Mouse (Mus musculus) heart, embryonic 11.5 days (tissue): ENCODE data around the gene Tanc1. TPM values are rescaled to one million over a fixed set of nuclear protein-coding genes. Genes with fewer than 3 reads are reported as not detected.

Experiments
- ATAC-seq: fragments of 200-750 bp; cut with Nextera tagmentation; replicated peaks from 2 replicates; pipeline ENCODE4 v1.8.0; 2017; ENCODE audit warnings: moderate library complexity; ENCODE audit not compliant: insufficient number of reproducible peaks, low FRiP score, low TSS enrichment
- H3K27ac ChIP-seq: fragments of 300-500 bp; sonication (generic); 2 replicates; pipeline ENCODE4 v1.5.1; 2014; ENCODE audit warnings: mild to moderate bottlenecking, low read depth, low read length
- H3K27me3 ChIP-seq: fragments of 300-500 bp; sonication (generic); 2 replicates; pipeline ENCODE4 v1.6.1; 2014; ENCODE audit warnings: mild to moderate bottlenecking, low read length, mixed read lengths; ENCODE audit not compliant: control insufficient read depth, insufficient read depth
- H3K36me3 ChIP-seq: fragments of 300-500 bp; sonication (generic); 2 replicates; pipeline ENCODE4 v1.6.1; 2014; ENCODE audit warnings: mild to moderate bottlenecking, low read length, moderate library complexity, mixed read lengths; ENCODE audit not compliant: control insufficient read depth, insufficient read depth
- H3K4me1 ChIP-seq: fragments of 300-500 bp; sonication (generic); 2 replicates; pipeline ENCODE4 v1.6.1; 2014; ENCODE audit warnings: low read length; ENCODE audit not compliant: control insufficient read depth, insufficient read depth
- H3K4me2 ChIP-seq: fragments of 300-500 bp; sonication (generic); 2 replicates; pipeline ENCODE4 v1.6.1; 2014; ENCODE audit warnings: mild to moderate bottlenecking, moderate library complexity
- H3K4me3 ChIP-seq: fragments of 300-500 bp; sonication (generic); 2 replicates; pipeline ENCODE4 v1.5.1; 2014; ENCODE audit warnings: low read depth, low read length
- H3K9ac ChIP-seq: fragments of 300-500 bp; sonication (generic); 2 replicates; pipeline ENCODE4 v1.6.1; 2014; ENCODE audit warnings: mild to moderate bottlenecking, low read depth, low read length, moderate library complexity
- H3K9me3 ChIP-seq: fragments of 300-500 bp; sonication (generic); replicated peaks from 2 replicates; pipeline ENCODE4 v1.6.1; 2016; ENCODE audit warnings: low read length; ENCODE audit not compliant: control insufficient read depth
- WGBS: fragments of 180-500 bp; shearing (Covaris S2); extraction: QIAGEN DNeasy Blood & Tissue Kit; methylation state at CpG from one replicate; pipeline ENCODE4 v1.1.7; 2014; ENCODE audit not compliant: insufficient replicate concordance; 5-methylcytosine and 5-hydroxymethylcytosine counted together
- polyA plus RNA-seq: library from polyadenylated mRNA; unstranded; fragments of >200 nt; fragmentation: Nextera tagmentation; extraction: Ambion mirVana; gene quantifications from 2 replicates; pipeline ENCODE4 v1.2.1, GENCODE M21; 2014

Tanc1 gene
- polyA plus RNA-seq, 1 experiment from 2014 or later, result 26.0 TPM

GRCm38 (mm10) chr2:59688261-59689104 lies 76.6 kb downstream of the Tanc1 start:
- Histone ChIP-seq H3K4me1 (peaks cover 34% of the 10 kb centered on the region), H3K9me3 (no peaks in the 10 kb centered on the region), H3K27ac (no peak overlapping the region)

GRCm38 (mm10) chr2:59691112-59691511 lies 79.3 kb downstream of the Tanc1 start:
- peaks cover 36% of the 10 kb centered on the region for H3K4me1 ChIP-seq
- 19% methylated on average over 4 of the region's 4 CpGs for WGBS
- H3K4me3 ChIP-seq, result no peak overlapping the region
- H3K9me3 ChIP-seq, result no peaks in the 10 kb centered on the region
- no peaks in the 10 kb centered on the region for H3K27me3 ChIP-seq
- no peaks in the 10 kb centered on the region for H3K36me3 ChIP-seq
- H3K9ac ChIP-seq, result no peak overlapping the region
- H3K4me2 ChIP-seq, result no peak overlapping the region
- ATAC-seq, result no peak
- H3K27ac ChIP-seq, result no peak overlapping the region

More at GRCm38 (mm10) chr2:59688261-59689104, 76.6 kb downstream of the Tanc1 start:
- Histone ChIP-seq H3K9ac (no peak overlapping the region), H3K4me2 (no peak overlapping the region), H3K4me3 (no peak overlapping the region), H3K36me3 (no peaks in the 10 kb centered on the region), H3K27me3 (no peaks in the 10 kb centered on the region)
- no peak for ATAC-seq
- WGBS, result 61% methylated on average over 16 of the region's 16 CpGs

GRCm38 (mm10) chr2:59693473-59693872 lies 81.6 kb downstream of the Tanc1 start:
- Histone ChIP-seq H3K36me3 (no peaks in the 10 kb centered on the region), H3K4me3 (no peak overlapping the region), H3K27me3 (no peaks in the 10 kb centered on the region), H3K4me1 (peaks cover 50% of the 10 kb centered on the region), H3K9ac (no peak overlapping the region), H3K4me2 (no peak overlapping the region), H3K9me3 (no peaks in the 10 kb centered on the region), H3K27ac (no peak overlapping the region)
- no peak for ATAC-seq
- WGBS, result 51% methylated on average over 5 of the region's 5 CpGs

- Histone ChIP-seq H3K27me3 (no peaks in the 10 kb centered on the region), H3K4me1 (peaks cover 38% of the 10 kb centered on the region), H3K36me3 (no peaks in the 10 kb centered on the region), H3K4me3 (no peak overlapping the region), H3K9ac (no peak overlapping the region), H3K27ac (peak overlapping the region; percentile 77), H3K9me3 (no peaks in the 10 kb centered on the region), H3K4me2 (no peak overlapping the region)
- WGBS, result 80% methylated on average over 3 of the region's 3 CpGs
- ATAC-seq, result no peak
Measured at GRCm38 (mm10) chr2:59697123-59697522, 85.3 kb downstream of the Tanc1 start.

GRCm38 (mm10) chr2:59697722-59698634 lies 86.1 kb downstream of the Tanc1 start:
- Histone ChIP-seq H3K9ac (no peak overlapping the region), H3K4me3 (no peak overlapping the region), H3K4me2 (peak overlapping the region; percentile 55), H3K9me3 (no peaks in the 10 kb centered on the region), H3K36me3 (no peaks in the 10 kb centered on the region), H3K27me3 (no peaks in the 10 kb centered on the region), H3K27ac (peak overlapping the region; percentile 77), H3K4me1 (peaks cover 31% of the 10 kb centered on the region)
- peak; percentile 85 for ATAC-seq
- WGBS, result 4% methylated on average over 16 of the region's 16 CpGs

- H3K4me3 ChIP-seq, result no peak overlapping the region
- H3K9ac ChIP-seq, result no peak overlapping the region
- H3K4me2 ChIP-seq, result no peak overlapping the region
- H3K27me3 ChIP-seq, result no peaks in the 10 kb centered on the region
- peak overlapping the region; percentile 77 for H3K27ac ChIP-seq
- H3K9me3 ChIP-seq, result no peaks in the 10 kb centered on the region
- ATAC-seq, result no peak
- peaks cover 24% of the 10 kb centered on the region for H3K4me1 ChIP-seq
- WGBS, result 49% methylated on average over 7 of the region's 7 CpGs
- H3K36me3 ChIP-seq, result no peaks in the 10 kb centered on the region
Measured at GRCm38 (mm10) chr2:59698635-59699300, 86.9 kb downstream of the Tanc1 start.

- ATAC-seq, result no peak
- H3K9ac ChIP-seq, result no peak overlapping the region
- H3K4me3 ChIP-seq, result no peak overlapping the region
- H3K27me3 ChIP-seq, result no peaks in the 10 kb centered on the region
- H3K27ac ChIP-seq, result no peak overlapping the region
- H3K9me3 ChIP-seq, result no peaks in the 10 kb centered on the region
- WGBS, result 76% methylated on average over 9 of the region's 9 CpGs
- H3K4me1 ChIP-seq, result peaks cover 24% of the 10 kb centered on the region
- no peak overlapping the region for H3K4me2 ChIP-seq
- H3K36me3 ChIP-seq, result no peaks in the 10 kb centered on the region
Measured at GRCm38 (mm10) chr2:59699893-59700292, 88.1 kb downstream of the Tanc1 start.

- H3K4me3 ChIP-seq, result no peak overlapping the region
- H3K4me2 ChIP-seq, result no peak overlapping the region
- H3K4me1 ChIP-seq, result peaks cover 15% of the 10 kb centered on the region
- no peaks in the 10 kb centered on the region for H3K36me3 ChIP-seq
- no peaks in the 10 kb centered on the region for H3K27me3 ChIP-seq
- H3K27ac ChIP-seq, result no peak overlapping the region
- ATAC-seq, result no peak
- no peaks in the 10 kb centered on the region for H3K9me3 ChIP-seq
- H3K9ac ChIP-seq, result no peak overlapping the region
- 81% methylated on average over 12 of the region's 12 CpGs for WGBS
Measured at GRCm38 (mm10) chr2:59705221-59705620, 93.4 kb downstream of the Tanc1 start.
